Mouse (Mus musculus) mesoderm, embryonic 11.5 days (tissue): ENCODE results near the gene Ptprg.

Source experiments
- DNase-seq: peaks from one replicate; pipeline ENCODE4 v3.0.0-alpha.2; 2012; ENCODE audit warnings: low read depth, low spot score

The Ptprg gene

GRCm38 (mm10) chr14:11822830-11823700 lies 269.7 kb downstream of the Ptprg start:
- no peak for DNase-seq

GRCm38 (mm10) chr14:11823701-11824095 lies 270.4 kb downstream of the Ptprg start:
- no peak for DNase-seq

GRCm38 (mm10) chr14:11824915-11825314 lies 271.6 kb downstream of the Ptprg start:
- DNase-seq = no peak

- no peak for DNase-seq
Observed at GRCm38 (mm10) chr14:11825551-11825950, 272.2 kb downstream of the Ptprg start.

GRCm38 (mm10) chr14:11828086-11828485 lies 274.8 kb downstream of the Ptprg start:
- DNase-seq = no peak

GRCm38 (mm10) chr14:11833678-11834077 lies 280.3 kb downstream of the Ptprg start:
- no peak for DNase-seq

- no peak for DNase-seq
Observed at GRCm38 (mm10) chr14:11835706-11836445, 282.5 kb downstream of the Ptprg start.

GRCm38 (mm10) chr14:11837714-11838113 lies 284.4 kb downstream of the Ptprg start:
- DNase-seq = no peak

- no peak for DNase-seq
Observed at GRCm38 (mm10) chr14:11841621-11842020, 288.3 kb downstream of the Ptprg start.

GRCm38 (mm10) chr14:11852896-11853295 lies 299.6 kb downstream of the Ptprg start:
- no peak for DNase-seq

- no peak for DNase-seq
Observed at GRCm38 (mm10) chr14:11855499-11855898, 302.2 kb downstream of the Ptprg start.

GRCm38 (mm10) chr14:11857928-11858481 lies 304.7 kb downstream of the Ptprg start:
- DNase-seq = peak; percentile 59

GRCm38 (mm10) chr14:11863286-11863685 lies 310.0 kb downstream of the Ptprg start:
- no peak for DNase-seq

- no peak for DNase-seq
Observed at GRCm38 (mm10) chr14:11864840-11865239, 311.5 kb downstream of the Ptprg start.

- no peak for DNase-seq
Observed at GRCm38 (mm10) chr14:11865332-11865731, 312.0 kb downstream of the Ptprg start.

- no peak for DNase-seq
Observed at GRCm38 (mm10) chr14:11865872-11866271, 312.5 kb downstream of the Ptprg start.

- no peak for DNase-seq
Observed at GRCm38 (mm10) chr14:11866416-11866815, 313.1 kb downstream of the Ptprg start.

- no peak for DNase-seq
Observed at GRCm38 (mm10) chr14:11868636-11869035, 315.3 kb downstream of the Ptprg start.

GRCm38 (mm10) chr14:11871752-11872344 lies 318.5 kb downstream of the Ptprg start:
- peak; percentile 58 for DNase-seq

GRCm38 (mm10) chr14:11874266-11874665 lies 320.9 kb downstream of the Ptprg start:
- no peak for DNase-seq

- no peak for DNase-seq
Observed at GRCm38 (mm10) chr14:11874960-11875889, 321.9 kb downstream of the Ptprg start.
